15 mouse cellular contexts compared by ENCODE assay signal in genomic region chr8:94485288-94485687, GRCm38 (mm10). TPM values are rescaled to one million over a fixed set of nuclear protein-coding genes. Genes with fewer than 3 reads are reported as not detected.
A peak's percentile ranks its signal among the peaks of the same experiment; 100 is the strongest.
DNase-seq lines count a peak whose midpoint lies in the region; ATAC-seq lines count a peak whose summit lies in the region.
"Had no signal": no experiment of that assay in that cellular context is flagged by ENCODE, and none has a peak within 500 bp of the region (broad histone marks: within the 10 kb centered on the region; RNA-seq: fewer than 3 reads in every experiment).

No protein-coding gene starts in this region.

- no peak overlapping the region for H3K4me2 ChIP-seq in heart, embryonic 11.5 days
- H3K4me2 ChIP-seq: heart, embryonic 12.5 days; liver, embryonic 15.5 days had no signal

- peak; percentile 21 for DNase-seq in heart, adult 8-10 months (ENCODE audit: low spot score)
- peak; percentile 6 for DNase-seq in lung, postnatal 25 days (ENCODE audit: low spot score)
- DNase-seq in lung, postnatal 4 days: no peak
- peak; percentile 29 for DNase-seq in testis, postnatal 10 days (ENCODE audit: low spot score)
- DNase-seq in retina, postnatal 1 day: no peak
- no peak for DNase-seq in cerebellum, postnatal 10 days
- DNase-seq: cerebellum, adult 8-10 months had no signal

- H3K27ac ChIP-seq in heart, embryonic 11.5 days (ENCODE audit: low read depth, low read length): no peak overlapping the region
- peak overlapping the region; percentile 36 for H3K27ac ChIP-seq in brown adipose tissue, adult 24 weeks (replicated peaks; ENCODE audit: low read depth, low read length)
- H3K27ac ChIP-seq: limb, embryonic 10.5 days; liver, embryonic 15.5 days had no signal

- H3K36me3 ChIP-seq in heart, embryonic 11.5 days (ENCODE audit: control insufficient read depth, insufficient read depth, low read length): no peaks in the 10 kb centered on the region
- H3K36me3 ChIP-seq: heart, embryonic 12.5 days; limb, embryonic 10.5 days; liver, embryonic 15.5 days had no signal

- no peak overlapping the region for H3K4me3 ChIP-seq in heart, embryonic 11.5 days (ENCODE audit: low read depth, low read length)
- peak overlapping the region; percentile 29 for H3K4me3 ChIP-seq in brown adipose tissue, adult 24 weeks (ENCODE audit: insufficient read depth, low read depth, low read length)
- H3K4me3 ChIP-seq: heart, embryonic 12.5 days; limb, embryonic 10.5 days; liver, embryonic 15.5 days had no signal

- H3K9me3 ChIP-seq in heart, embryonic 11.5 days (replicated peaks; ENCODE audit: control insufficient read depth, low read length): no peaks in the 10 kb centered on the region
- H3K9me3 ChIP-seq: heart, embryonic 12.5 days; limb, embryonic 10.5 days; liver, embryonic 15.5 days; megakaryocyte, embryonic 14.5 days had no signal

- ATAC-seq in heart, embryonic 11.5 days (replicated peaks; ENCODE audit: insufficient number of reproducible peaks, low FRiP score, low TSS enrichment): no peak
- ATAC-seq: forebrain, embryonic 14.5 days had no signal

- no peak overlapping the region for H3K9ac ChIP-seq in heart, embryonic 11.5 days (ENCODE audit: low read depth, low read length)
- H3K9ac ChIP-seq: heart, embryonic 12.5 days; liver, embryonic 15.5 days had no signal

- H3K4me1 ChIP-seq in heart, embryonic 11.5 days (ENCODE audit: control insufficient read depth, insufficient read depth, low read length): no peaks in the 10 kb centered on the region
- no peaks in the 10 kb centered on the region for H3K4me1 ChIP-seq in brown adipose tissue, adult 24 weeks (ENCODE audit: control insufficient read depth, insufficient read depth, insufficient read length, low read length)
- H3K4me1 ChIP-seq: heart, embryonic 12.5 days; limb, embryonic 10.5 days; liver, embryonic 15.5 days had no signal

- H3K27me3 ChIP-seq in heart, embryonic 11.5 days (ENCODE audit: control insufficient read depth, insufficient read depth, low read length): peaks cover 2% of the 10 kb centered on the region; the same call in 1 of the 2 replicates
- H3K27me3 ChIP-seq: CH12.LX had no signal

- WGBS in heart, embryonic 11.5 days (ENCODE audit: insufficient replicate concordance): 59% methylated on average over 3 of the region's 3 CpGs

RNA-seq across cellular contexts. Expression of gene Cpne2, which starts 47.5 kb away (rescaled TPM):
- total RNA-seq in heart, adult 8-10 months (2022): 1 to 10 TPM; 3.7 to 5.0 (median 4.5) TPM
- polyA plus RNA-seq in heart, embryonic 11.5 days (2014; fragmentation: Nextera tagmentation; extraction: Ambion mirVana): 7.6 and 8.1 TPM in 2 replicates
- 4.9 and 6.0 TPM in 2 replicates for polyA plus RNA-seq in brown adipose tissue, adult 24 weeks (2012; ENCODE audit: insufficient read depth, insufficient read length, missing spikeins)

RNA-seq across cellular contexts. Expression of gene Nlrc5, which starts 51.1 kb away (rescaled TPM):
- total RNA-seq in heart, adult 8-10 months (2022): 1 to 10 TPM; 1.7 to 3.1 (median 2.0) TPM
- 0.13 TPM in 1 of 2 replicates, not detected in the other for polyA plus RNA-seq in heart, embryonic 11.5 days (2014; fragmentation: Nextera tagmentation; extraction: Ambion mirVana)
- 5.0 and 7.6 TPM in 2 replicates for polyA plus RNA-seq in brown adipose tissue, adult 24 weeks (2012; ENCODE audit: insufficient read depth, insufficient read length, missing spikeins)
- polyA plus RNA-seq: limb, embryonic 10.5 days had no signal

Comparison
In these comparisons a context has a peak if more than half of its experiments do, and no peak if none do; other contexts are left out.
1. DNase-seq: peak in heart, adult 8-10 months (single experiment), lung, postnatal 25 days (single experiment) and testis, postnatal 10 days (single experiment); none in lung, postnatal 4 days (0 of 2), retina, postnatal 1 day (single experiment) and cerebellum, postnatal 10 days (0 of 2).